Mouse (Mus musculus): ENCODE data around the gene Fzd2. TPM values are rescaled to one million over a fixed set of nuclear protein-coding genes. Genes with fewer than 3 reads are reported as not detected.

Gene Fzd2
- polyA plus RNA-seq, 1 experiment from 2014 or later = 0.22 TPM

DNA sequence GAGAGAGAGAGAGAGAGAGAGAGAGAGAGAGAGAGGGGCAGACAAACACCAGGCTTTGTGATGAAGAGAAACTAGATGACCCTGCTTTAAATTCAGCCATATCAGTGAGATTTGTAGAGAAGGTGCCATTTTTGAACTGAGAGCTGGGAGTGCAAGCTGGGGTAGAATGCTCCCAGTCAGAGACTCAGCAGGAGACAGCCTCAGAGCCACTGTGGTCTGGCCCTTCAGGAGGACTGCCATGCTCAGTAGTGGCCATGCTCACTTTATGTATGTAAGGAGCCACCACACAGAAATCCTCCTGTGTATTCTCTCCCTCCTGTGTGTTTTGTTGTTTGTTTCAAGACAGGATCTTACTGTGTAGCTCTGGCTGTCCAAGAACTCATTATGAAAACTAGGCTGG lies 38.5 kb upstream of the Fzd2 start:
- Histone ChIP-seq H3K4me3 (ENCODE audit: low read depth, low read length) (no peak overlapping the region), H3K27me3 (ENCODE audit: insufficient read depth, low read length) (no peaks in the 10 kb centered on the region), H3K36me3 (replicated peaks; ENCODE audit: insufficient read depth, low read length) (no peaks in the 10 kb centered on the region), H3K9ac (replicated peaks) (no peak overlapping the region), H3K9me3 (ENCODE audit: low read length) (no peaks in the 10 kb centered on the region), H3K4me1 (ENCODE audit: insufficient read depth) (no peaks in the 10 kb centered on the region; the same call in 1 of the 2 replicates), H3K27ac (ENCODE audit: low read depth) (peak overlapping the region; percentile 22; the same call in 1 of the 2 replicates), H3K4me2 (ENCODE audit: low read depth, low read length) (no peak overlapping the region)
- ATAC-seq (no peak), DNase-seq (no peak)
- TF ChIP-seq EP300 (IDR thresholded peaks at IDR 0.05; ENCODE audit: low read depth) (no peak), CTCF (IDR thresholded peaks at IDR 0.05; ENCODE audit: low read depth) (no peak)

- no peaks in the 10 kb centered on the region for H3K9me3 ChIP-seq (ENCODE audit: low read length)
- TF ChIP-seq CTCF (IDR thresholded peaks at IDR 0.05; ENCODE audit: low read depth) = no peak
- TF ChIP-seq EP300 (IDR thresholded peaks at IDR 0.05; ENCODE audit: low read depth) = no peak
- H3K4me3 ChIP-seq (ENCODE audit: low read depth, low read length) = no peak overlapping the region
- no peak overlapping the region for H3K9ac ChIP-seq (replicated peaks)
- no peak overlapping the region for H3K27ac ChIP-seq (ENCODE audit: low read depth)
- no peaks in the 10 kb centered on the region for H3K27me3 ChIP-seq (ENCODE audit: insufficient read depth, low read length)
- no peak for ATAC-seq
- no peaks in the 10 kb centered on the region; the same call in 1 of the 2 replicates for H3K4me1 ChIP-seq (ENCODE audit: insufficient read depth)
- WGBS (ENCODE audit: insufficient replicate concordance) = 91% methylated on average over 1 of the region's 1 CpGs
- H3K4me2 ChIP-seq (ENCODE audit: low read depth, low read length) = no peak overlapping the region
- DNase-seq = no peak
- no peaks in the 10 kb centered on the region for H3K36me3 ChIP-seq (replicated peaks; ENCODE audit: insufficient read depth, low read length)
Observed at GRCm38 (mm10) chr11:102566290-102566689, 37.9 kb upstream of the Fzd2 start.

DNA sequence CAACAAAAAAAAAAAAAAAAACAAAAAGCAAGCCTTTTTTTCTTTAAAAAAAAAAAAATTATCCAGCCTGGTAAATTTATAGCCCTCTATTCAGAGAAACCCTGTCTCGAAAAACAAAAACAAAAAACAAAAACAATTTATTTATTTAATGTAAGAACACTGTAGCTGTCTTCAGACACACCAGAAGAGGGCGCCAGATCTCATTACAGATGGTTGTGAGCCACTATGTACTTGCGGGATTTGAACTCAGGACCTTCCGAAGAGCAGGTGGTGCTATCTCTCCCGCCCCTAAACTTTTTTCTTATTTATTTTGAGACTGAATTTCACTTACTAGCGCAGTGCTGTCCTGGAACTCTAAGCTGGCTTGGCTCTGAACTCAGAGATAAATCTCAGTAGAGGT lies 37.0 kb upstream of the Fzd2 start:
- H3K27me3 ChIP-seq (ENCODE audit: insufficient read depth, low read length) = no peaks in the 10 kb centered on the region
- TF ChIP-seq EP300 (IDR thresholded peaks at IDR 0.05; ENCODE audit: low read depth) (no peak), CTCF (IDR thresholded peaks at IDR 0.05; ENCODE audit: low read depth) (no peak)
- no peak for ATAC-seq
- H3K27ac ChIP-seq (ENCODE audit: low read depth) = no peak overlapping the region
- no peaks in the 10 kb centered on the region for H3K9me3 ChIP-seq (ENCODE audit: low read length)
- no peak overlapping the region for H3K9ac ChIP-seq (replicated peaks)
- DNase-seq = no peak
- H3K4me1 ChIP-seq (ENCODE audit: insufficient read depth) = no peaks in the 10 kb centered on the region; the same call in 1 of the 2 replicates
- H3K4me3 ChIP-seq (ENCODE audit: low read depth, low read length) = no peak overlapping the region
- H3K4me2 ChIP-seq (ENCODE audit: low read depth, low read length) = no peak overlapping the region
- 83% methylated on average over 6 of the region's 6 CpGs for WGBS (ENCODE audit: insufficient replicate concordance)
- no peaks in the 10 kb centered on the region for H3K36me3 ChIP-seq (replicated peaks; ENCODE audit: insufficient read depth, low read length)

DNA sequence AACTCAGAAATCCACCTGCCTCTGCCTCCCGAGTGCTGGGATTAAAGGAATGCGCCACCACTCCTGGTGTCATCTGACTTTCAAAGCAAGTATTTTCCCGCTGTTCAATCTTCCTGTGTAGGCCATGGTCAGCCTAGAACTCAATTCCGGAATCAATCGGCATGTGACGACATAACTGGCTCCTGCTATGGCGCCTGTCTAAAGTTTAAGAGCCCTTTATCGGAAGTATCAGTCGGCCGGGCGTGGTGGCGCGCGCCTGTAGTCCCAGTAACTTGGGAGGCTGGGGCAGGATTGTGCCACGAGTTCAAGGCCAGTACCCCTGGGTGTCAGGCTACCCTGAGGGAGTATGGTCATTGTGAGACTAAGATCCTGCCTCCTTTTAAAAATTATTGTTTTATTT lies 36.5 kb upstream of the Fzd2 start:
- no peak overlapping the region for H3K4me2 ChIP-seq (ENCODE audit: low read depth, low read length)
- 93% methylated on average over 15 of the region's 15 CpGs for WGBS (ENCODE audit: insufficient replicate concordance)
- H3K4me3 ChIP-seq (ENCODE audit: low read depth, low read length) = no peak overlapping the region
- no peak for ATAC-seq
- no peaks in the 10 kb centered on the region for H3K36me3 ChIP-seq (replicated peaks; ENCODE audit: insufficient read depth, low read length)
- no peaks in the 10 kb centered on the region for H3K9me3 ChIP-seq (ENCODE audit: low read length)
- H3K9ac ChIP-seq (replicated peaks) = no peak overlapping the region
- TF ChIP-seq EP300 (IDR thresholded peaks at IDR 0.05; ENCODE audit: low read depth) (no peak), CTCF (IDR thresholded peaks at IDR 0.05; ENCODE audit: low read depth) (no peak)
- H3K27ac ChIP-seq (ENCODE audit: low read depth) = no peak overlapping the region
- H3K27me3 ChIP-seq (ENCODE audit: insufficient read depth, low read length) = no peaks in the 10 kb centered on the region
- no peaks in the 10 kb centered on the region; the same call in 1 of the 2 replicates for H3K4me1 ChIP-seq (ENCODE audit: insufficient read depth)
- no peak for DNase-seq

DNA sequence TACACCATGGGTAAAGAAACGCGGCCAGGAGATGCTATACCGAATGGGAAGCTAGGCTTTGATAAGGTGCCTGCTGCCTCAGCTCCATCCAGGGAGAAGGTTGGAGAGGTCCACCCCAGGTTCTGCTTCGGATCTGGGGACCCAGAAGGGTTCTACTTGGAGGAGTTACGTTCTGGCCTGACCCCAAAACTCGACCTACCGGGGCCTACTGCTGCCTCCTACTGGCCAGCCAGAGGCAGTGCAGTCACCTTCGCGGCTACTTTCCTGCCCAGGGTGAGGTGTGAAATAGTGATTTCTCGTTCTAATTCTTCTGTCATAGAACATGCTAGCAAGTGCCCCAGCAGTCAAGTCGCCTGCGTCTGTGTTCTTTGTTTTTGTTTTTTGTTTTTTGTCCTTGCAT lies 36.0 kb upstream of the Fzd2 start:
- no peak overlapping the region for H3K4me3 ChIP-seq (ENCODE audit: low read depth, low read length)
- TF ChIP-seq CTCF (IDR thresholded peaks at IDR 0.05; ENCODE audit: low read depth) (peak; percentile 63), EP300 (IDR thresholded peaks at IDR 0.05; ENCODE audit: low read depth) (no peak)
- ATAC-seq = no peak
- DNase-seq = peak; percentile 19
- no peak overlapping the region for H3K9ac ChIP-seq (replicated peaks)
- H3K36me3 ChIP-seq (replicated peaks; ENCODE audit: insufficient read depth, low read length) = no peaks in the 10 kb centered on the region
- no peak overlapping the region for H3K27ac ChIP-seq (ENCODE audit: low read depth)
- H3K4me2 ChIP-seq (ENCODE audit: low read depth, low read length) = no peak overlapping the region
- H3K9me3 ChIP-seq (ENCODE audit: low read length) = no peaks in the 10 kb centered on the region
- WGBS (ENCODE audit: insufficient replicate concordance) = 72% methylated on average over 12 of the region's 12 CpGs
- H3K4me1 ChIP-seq (ENCODE audit: insufficient read depth) = no peaks in the 10 kb centered on the region; the same call in 1 of the 2 replicates
- H3K27me3 ChIP-seq (ENCODE audit: insufficient read depth, low read length) = peaks cover under 1% of the 10 kb centered on the region; the same call in 1 of the 2 replicates

GRCm38 (mm10) chr11:102568756-102569377 lies 35.3 kb upstream of the Fzd2 start:
- TF ChIP-seq CTCF (IDR thresholded peaks at IDR 0.05; ENCODE audit: low read depth) (no peak), EP300 (IDR thresholded peaks at IDR 0.05; ENCODE audit: low read depth) (no peak)
- Histone ChIP-seq H3K36me3 (replicated peaks; ENCODE audit: insufficient read depth, low read length) (no peaks in the 10 kb centered on the region), H3K9ac (replicated peaks) (no peak overlapping the region), H3K27ac (ENCODE audit: low read depth) (no peak overlapping the region), H3K4me1 (ENCODE audit: insufficient read depth) (no peaks in the 10 kb centered on the region; the same call in 1 of the 2 replicates), H3K4me3 (ENCODE audit: low read depth, low read length) (no peak overlapping the region), H3K9me3 (ENCODE audit: low read length) (no peaks in the 10 kb centered on the region), H3K27me3 (ENCODE audit: insufficient read depth, low read length) (peaks cover 6% of the 10 kb centered on the region; the same call in 1 of the 2 replicates), H3K4me2 (ENCODE audit: low read depth, low read length) (no peak overlapping the region)
- ATAC-seq (no peak), DNase-seq (no peak)
- 54% methylated on average over 7 of the region's 7 CpGs for WGBS (ENCODE audit: insufficient replicate concordance)
